Mouse (Mus musculus) spleen, adult 2 months (tissue): ENCODE data around the gene Pkn1.

Experiments used
- CTCF ChIP-seq: fragments of 200-500 bp; IDR thresholded peaks from 2 replicates; pipeline ENCODE4 v1.5.1; 2011; ENCODE audit warnings: mild to moderate bottlenecking, inconsistent platforms; ENCODE audit not compliant: insufficient read depth, insufficient read length, insufficient replicate concordance; ENCODE audit errors: extremely low read depth
- POLR2A ChIP-seq: fragments of 200-500 bp; IDR thresholded peaks from 2 replicates; pipeline ENCODE4 v1.6.1; 2011; ENCODE audit warnings: low read depth, low read length, inconsistent platforms

DNA sequence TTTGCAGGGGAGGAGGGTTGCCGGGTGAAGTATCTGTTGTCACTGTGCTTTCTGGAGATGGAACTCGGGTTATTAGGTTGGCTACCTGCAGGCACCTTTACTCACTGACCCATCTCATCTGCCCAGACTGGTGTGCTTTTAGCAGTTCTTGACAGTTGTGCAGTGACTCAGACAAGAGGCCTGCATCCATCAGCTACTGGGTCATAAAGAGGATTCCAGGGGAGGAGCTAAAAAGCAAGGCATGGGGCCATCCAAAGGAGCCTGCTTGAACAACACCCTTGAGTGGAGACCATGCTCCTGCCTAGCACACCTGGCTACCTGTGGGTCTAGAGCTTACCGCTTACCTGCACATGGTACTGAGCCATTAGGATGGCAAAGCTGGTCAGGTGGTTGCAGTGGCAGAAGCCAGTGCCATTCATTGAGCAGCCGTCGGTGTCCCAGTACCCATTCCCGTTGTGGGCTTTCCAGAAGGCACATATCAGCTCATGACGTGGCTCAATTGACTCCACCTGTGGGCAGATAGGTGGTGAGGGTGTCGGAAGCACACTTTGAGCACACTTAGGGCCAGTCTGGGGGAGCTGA, 26.6 kb upstream of the Pkn1 start:
- TF ChIP-seq CTCF (no peak), POLR2A (no peak)
